Mouse (Mus musculus): ENCODE data around the gene Fto.

The Fto gene

DNA sequence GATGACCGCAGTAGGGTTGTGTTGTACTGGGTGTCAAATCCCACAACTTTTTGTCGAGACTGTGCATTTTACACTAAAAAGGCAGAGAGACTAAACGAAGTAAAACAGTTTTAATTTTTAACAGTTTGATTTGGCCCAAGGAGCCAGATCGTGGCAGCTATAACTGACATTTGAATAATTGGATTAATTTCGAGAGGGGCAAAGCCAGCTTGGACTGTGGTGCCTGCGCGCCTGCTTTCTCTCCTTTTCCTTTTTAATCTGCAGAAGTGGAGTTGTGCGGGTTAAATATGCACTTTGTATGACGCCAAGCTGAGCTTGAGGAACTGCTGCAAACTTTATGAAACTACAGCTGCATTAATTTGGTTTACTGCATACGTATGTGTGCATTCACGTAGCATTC lies 239.3 kb downstream of the Fto start:
- in situ Hi-C loops (cut with MboI, MseI) = no loop called here

DNA sequence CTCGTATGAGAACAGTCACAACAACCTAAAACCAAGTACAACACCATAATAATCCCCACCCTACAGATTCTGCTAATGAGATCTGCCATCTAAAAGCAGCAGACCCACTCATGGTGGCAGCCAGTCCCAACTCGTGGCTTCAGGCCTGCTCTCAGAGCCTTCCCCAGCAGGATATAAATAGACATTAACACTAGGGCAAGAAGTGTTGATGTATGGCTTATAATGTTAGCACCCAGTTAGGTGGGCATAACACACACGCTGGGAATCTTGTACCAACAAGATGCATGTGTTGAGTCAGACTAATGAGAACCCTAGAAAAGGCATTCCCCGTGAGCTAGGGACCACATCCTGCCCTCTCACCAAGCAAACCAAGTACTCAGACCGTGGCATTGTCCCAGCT lies 240.1 kb downstream of the Fto start:
- in situ Hi-C loops (cut with MboI, MseI) = no loop called here

DNA sequence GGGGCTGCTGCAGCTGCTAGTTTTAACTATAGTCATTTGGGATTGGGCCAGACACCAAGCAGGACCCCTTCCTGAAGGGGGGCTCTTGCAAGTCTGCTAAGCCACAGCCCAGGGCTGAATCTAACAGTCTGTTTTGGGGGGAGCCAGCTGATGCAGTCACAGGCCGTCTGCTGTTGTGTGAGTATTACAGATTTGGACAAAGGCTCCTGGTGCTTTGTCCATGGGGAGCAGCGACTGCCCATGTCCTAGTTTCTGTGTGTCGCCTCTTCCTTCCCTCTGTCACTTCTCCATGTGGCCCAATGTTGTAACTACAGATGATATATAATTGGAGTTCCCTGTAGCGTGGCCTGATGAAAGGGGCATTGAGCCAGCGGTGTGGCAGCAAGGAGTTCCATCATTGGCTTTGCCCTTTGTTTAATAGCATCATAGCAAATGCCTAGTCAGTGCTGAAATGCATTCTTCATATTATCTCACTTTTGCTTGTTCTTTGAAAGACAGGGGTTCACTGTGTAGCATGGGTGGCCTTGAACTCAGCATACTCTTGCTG lies 243.8 kb downstream of the Fto start:
- in situ Hi-C loops (cut with MboI, MseI) = no loop called here

DNA sequence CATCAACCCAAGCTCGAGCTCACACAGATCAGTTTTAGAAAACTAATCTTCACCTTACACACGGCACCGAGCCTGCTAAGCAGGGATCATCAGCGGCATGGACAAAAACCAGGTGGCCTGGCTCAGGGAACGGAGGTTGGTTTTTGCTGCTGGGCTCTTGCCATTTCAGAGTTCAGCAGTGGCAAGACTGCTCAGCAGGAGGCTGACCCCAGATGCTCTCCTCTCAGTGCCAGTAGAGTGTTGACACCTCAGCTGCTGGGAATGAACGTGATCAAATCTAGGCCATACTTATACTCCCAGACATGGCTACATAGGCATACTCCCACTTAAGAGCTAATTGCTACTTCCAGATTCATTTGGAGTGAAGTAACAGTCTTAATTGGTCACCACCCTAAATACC lies 245.1 kb downstream of the Fto start:
- in situ Hi-C loops (cut with MboI, MseI) = no loop called here

DNA sequence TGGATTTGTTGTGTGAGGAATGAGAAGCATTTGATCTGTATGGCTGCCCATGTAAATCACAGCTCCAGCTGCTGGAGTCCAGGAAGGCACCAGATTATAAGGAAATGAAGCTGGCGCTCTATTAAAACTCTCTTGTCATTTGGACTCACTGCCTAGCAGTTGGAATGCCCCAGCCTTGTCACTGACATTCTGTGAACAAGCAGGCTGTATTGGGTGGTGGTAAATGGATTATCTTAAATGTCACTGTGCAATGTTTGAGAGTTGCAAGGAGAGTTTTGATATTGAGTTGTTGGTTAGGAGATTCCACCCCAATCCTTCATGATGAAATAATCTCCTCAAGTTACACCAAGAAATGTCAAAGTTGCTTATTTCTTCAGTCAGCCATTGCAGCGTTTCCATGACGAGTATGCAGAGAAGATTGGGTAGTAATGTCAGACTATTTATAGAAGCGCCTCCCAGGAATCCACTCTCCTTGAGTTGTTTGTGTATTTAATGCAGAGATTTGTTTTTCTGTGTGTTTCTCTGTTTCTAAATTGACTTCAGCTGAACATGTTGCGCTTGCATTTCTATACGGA lies 246.8 kb downstream of the Fto start:
- in situ Hi-C loops (cut with MboI, MseI) = no loop called here

DNA sequence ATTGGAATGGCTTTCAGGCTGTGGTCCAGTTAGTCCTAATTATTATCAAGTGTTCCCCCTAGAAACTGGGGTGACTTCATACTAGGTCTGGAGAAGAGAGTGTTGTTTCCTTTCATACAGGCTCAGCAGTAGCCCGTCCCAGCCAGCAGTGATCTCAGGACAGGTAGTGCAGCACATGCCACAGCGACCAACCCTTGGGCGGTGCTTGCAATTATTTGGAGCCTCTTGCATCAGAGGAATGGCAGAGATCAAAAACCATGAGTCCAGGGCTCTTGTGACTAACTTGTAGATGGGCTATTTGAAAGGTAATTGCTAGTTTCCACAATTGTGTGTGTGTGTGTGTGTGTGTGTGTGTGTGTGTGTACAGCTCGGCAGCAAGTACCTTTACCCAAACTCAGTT lies 247.9 kb downstream of the Fto start:
- in situ Hi-C loops (cut with MboI, MseI) = no loop called here

- in situ Hi-C loops (cut with MboI, MseI) = no loop called here
Observed at GRCm38 (mm10) chr8:91562600-91562999, 249.3 kb downstream of the Fto start.

- in situ Hi-C loops (cut with MboI, MseI) = no loop called here
Observed at GRCm38 (mm10) chr8:91563326-91563725, 250.0 kb downstream of the Fto start.

- in situ Hi-C loops (cut with MboI, MseI) = no loop called here
Observed at GRCm38 (mm10) chr8:91565869-91566502, 252.7 kb downstream of the Fto start.

- in situ Hi-C loops (cut with MboI, MseI) = no loop called here
Observed at GRCm38 (mm10) chr8:91566503-91566869, 253.2 kb downstream of the Fto start.

GRCm38 (mm10) chr8:91569874-91570273 lies 256.5 kb downstream of the Fto start:
- in situ Hi-C loops (cut with MboI, MseI) = no loop called here

DNA sequence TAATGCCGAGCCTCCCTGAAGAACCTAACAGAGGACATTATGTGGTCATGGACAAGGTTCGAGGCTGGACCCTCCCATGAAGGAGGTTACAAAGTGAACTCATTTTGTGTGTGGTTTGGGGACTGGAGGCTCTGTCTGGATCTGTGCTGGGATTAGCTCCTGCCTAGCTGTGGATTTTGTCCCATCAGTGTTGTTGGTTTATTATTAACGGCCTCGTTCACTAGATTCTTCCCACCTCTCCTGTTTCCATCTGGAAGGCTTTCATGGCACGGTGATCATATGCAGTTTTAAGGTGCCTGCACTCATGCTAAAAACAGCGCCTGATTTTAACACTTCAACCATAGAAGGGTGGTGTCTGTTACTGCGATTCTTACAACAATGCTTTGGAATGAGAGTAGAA lies 257.5 kb downstream of the Fto start:
- in situ Hi-C loops (cut with MboI, MseI) = no loop called here

- in situ Hi-C loops (cut with MboI, MseI) = no loop called here
Observed at GRCm38 (mm10) chr8:91571978-91572377, 258.7 kb downstream of the Fto start.

DNA sequence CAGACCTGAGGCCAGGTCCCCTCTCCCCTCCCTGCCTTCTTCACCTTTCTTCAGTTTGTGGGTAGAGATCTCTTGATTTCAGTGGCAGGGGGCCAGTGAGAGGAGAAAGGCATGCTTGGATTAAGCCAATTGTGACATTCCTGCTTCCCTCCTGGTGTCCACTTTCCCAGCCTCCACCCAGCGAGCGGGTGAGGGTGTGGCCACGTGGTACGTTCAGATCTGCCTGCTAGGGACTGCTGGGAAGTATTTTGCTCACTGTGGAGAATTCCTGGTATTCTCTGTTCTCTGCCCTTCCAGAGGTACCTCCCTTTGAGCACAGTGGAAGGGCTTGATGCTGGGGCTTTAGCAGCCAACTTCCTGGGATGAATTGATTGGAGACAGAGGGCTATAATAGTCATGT lies 259.3 kb downstream of the Fto start:
- in situ Hi-C loops (cut with MboI, MseI) = no loop called here

DNA sequence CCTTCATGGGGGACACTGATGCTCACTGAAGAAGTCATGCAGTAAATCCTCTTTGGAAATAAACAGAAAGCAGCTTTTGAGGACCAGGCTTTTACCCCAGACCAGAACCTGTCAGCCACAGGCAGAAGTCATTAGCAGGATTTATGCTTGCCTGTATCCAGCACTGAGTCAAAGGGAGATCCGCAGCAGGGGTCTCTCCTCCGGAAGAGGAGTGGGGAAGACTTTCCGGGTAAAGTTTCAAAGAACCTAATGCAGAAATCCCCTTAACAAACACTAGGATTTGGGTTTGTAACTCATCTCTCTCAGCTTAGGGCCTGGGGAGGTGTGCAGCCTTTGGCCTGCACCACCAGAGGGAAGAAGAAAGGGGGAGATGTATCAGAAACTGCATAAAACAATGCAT lies 262.3 kb downstream of the Fto start:
- in situ Hi-C loops (cut with MboI, MseI) = no loop called here

- in situ Hi-C loops (cut with MboI, MseI) = no loop called here
Observed at GRCm38 (mm10) chr8:91576086-91576917, 263.0 kb downstream of the Fto start.

DNA sequence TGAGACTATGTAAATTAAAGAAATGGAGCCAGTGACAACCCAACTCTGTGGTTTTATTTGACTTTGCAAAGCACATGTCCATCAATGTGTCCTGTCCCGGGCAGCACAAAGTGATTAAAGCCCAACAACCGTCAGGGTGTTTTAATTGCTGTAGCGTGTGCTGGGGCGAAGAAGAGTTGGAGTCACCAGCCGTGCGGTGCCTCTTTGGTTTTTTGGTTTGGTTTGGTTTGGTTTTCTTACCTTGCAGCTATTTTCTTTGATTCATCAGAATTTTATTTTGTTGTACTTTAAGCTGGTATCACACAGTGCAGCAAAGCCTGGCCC lies 263.6 kb downstream of the Fto start:
- in situ Hi-C loops (cut with MboI, MseI) = no loop called here

DNA sequence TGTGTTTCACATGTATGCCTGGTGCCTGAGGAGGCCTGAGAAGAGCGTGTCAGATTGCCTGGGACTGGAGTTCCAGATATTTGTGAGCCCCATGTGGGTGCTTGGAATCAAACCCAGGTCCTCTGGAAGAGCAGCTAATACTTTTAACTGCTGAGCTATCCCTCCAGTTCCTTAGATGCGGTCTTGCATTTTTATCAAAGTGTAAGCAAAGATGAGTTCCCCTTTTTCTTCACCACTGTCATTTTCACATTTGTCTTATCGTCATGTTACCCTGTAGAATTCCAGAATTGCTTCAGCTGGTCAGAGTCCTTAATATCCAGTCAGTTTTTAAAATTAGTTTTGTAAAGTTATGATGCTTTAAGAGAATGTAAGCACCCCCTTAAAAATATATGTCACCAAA lies 264.3 kb downstream of the Fto start:
- in situ Hi-C loops (cut with MboI, MseI) = no loop called here

DNA sequence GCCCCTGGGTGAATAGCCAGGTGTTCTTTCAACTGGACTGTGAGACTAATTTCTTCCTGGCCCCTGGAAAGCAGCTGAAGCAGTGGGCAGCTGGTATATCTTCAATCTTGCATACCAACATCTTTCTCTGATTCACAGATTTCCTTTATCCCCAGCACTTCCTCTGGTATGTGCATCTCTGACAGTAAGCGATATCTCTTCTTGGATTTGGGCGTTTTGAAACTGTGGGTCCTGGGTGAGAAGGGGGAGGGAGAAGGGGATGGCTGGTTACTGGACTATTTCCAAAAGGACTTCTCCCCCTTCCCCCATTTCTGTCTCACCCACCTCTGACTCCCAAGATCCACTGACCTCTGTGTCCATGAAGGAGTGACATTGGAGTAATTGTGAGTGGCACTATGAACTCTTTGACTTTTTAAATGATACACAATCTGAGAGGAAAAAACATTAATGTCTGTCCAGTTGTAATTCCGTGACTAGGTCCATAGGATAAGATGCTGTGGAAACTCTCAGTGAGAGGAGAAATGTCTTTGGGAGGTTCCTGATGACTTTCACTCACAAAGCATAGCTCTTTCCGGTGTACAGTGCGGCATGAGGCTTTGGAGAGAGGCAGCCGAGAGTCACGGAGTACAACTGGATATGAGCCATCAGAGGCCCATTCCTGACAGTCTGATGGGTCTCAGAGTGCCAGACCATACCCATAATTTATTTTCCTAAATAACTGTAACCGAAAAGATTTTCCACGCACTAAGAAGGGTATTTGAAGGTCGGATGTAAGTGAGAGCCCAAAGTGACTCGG lies 271.5 kb downstream of the Fto start:
- in situ Hi-C loops (cut with MboI, MseI) = no loop called here

DNA sequence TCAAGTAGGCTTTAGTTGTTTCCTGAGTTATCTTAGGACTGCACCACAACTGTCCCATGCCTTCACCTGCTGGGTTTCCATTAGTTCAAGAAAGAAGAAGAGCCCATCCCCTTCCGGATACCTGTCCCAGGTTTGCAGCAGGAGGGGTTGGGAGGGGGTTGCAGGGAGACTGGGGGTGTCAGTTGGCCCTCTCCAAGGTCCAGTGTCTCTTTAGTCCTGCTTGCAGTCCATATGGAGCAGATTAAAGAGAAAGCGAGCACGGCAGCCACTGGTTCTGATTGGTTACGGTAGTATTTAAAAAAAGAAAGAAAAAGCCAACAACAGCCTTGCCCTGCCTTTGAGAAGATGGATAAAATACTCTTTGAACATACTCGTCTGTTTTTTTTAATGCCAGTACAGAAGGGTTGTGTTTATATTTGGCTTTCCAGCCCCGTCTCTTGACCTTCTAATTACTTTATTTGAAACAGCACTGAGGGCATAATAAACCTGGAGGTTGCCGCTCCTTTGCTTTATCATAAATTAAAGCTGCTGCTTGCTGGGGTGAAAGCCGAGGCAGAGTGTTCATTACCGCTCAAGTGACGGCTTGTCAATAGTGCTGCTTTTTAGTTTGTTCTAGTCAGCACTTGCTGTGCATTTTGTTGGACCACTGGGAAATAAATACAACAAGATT lies 279.2 kb downstream of the Fto start:
- in situ Hi-C loops (cut with MboI, MseI) = no loop called here

- in situ Hi-C loops (cut with MboI, MseI) = no loop called here
Observed at GRCm38 (mm10) chr8:91593202-91593781, 280.0 kb downstream of the Fto start.

All from T-helper 17 cell (primary cell).